Mouse (Mus musculus) forelimb bud, embryonic 11.5 days (tissue): Measurements from ENCODE around the gene 2900026A02Rik.

Source experiments
- DNase-seq: peaks from one replicate; pipeline ENCODE4 v3.0.0-alpha.2; 2012; ENCODE audit warnings: low read depth, low spot score

Gene 2900026A02Rik

GRCm38 (mm10) chr5:113175976-113176375, 45.1 kb downstream of the 2900026A02Rik start:
- DNase-seq: no peak

- DNase-seq: peak; percentile 58
Measured at GRCm38 (mm10) chr5:113174916-113175692, 45.9 kb downstream of the 2900026A02Rik start.

- peak; percentile 68 for DNase-seq
Measured at GRCm38 (mm10) chr5:113173318-113173717, 47.7 kb downstream of the 2900026A02Rik start.

GRCm38 (mm10) chr5:113171968-113172578, 49.0 kb downstream of the 2900026A02Rik start:
- DNase-seq: no peak

- no peak for DNase-seq
Measured at GRCm38 (mm10) chr5:113170064-113170754, 50.8 kb downstream of the 2900026A02Rik start.

- no peak for DNase-seq
Measured at GRCm38 (mm10) chr5:113167733-113168132, 53.3 kb downstream of the 2900026A02Rik start.

GRCm38 (mm10) chr5:113165481-113165880, 55.6 kb downstream of the 2900026A02Rik start:
- no peak for DNase-seq

GRCm38 (mm10) chr5:113164873-113165441, 56.1 kb downstream of the 2900026A02Rik start:
- peak; percentile 56 for DNase-seq

GRCm38 (mm10) chr5:113164448-113164847, 56.6 kb downstream of the 2900026A02Rik start:
- no peak for DNase-seq

- DNase-seq: no peak
Measured at GRCm38 (mm10) chr5:113163116-113163515, 57.9 kb downstream of the 2900026A02Rik start.

- no peak for DNase-seq
Measured at GRCm38 (mm10) chr5:113162699-113163098, 58.3 kb downstream of the 2900026A02Rik start.

GRCm38 (mm10) chr5:113161576-113161975, 59.5 kb downstream of the 2900026A02Rik start:
- no peak for DNase-seq

GRCm38 (mm10) chr5:113160320-113160719, 60.7 kb downstream of the 2900026A02Rik start:
- DNase-seq: no peak

- no peak for DNase-seq
Measured at GRCm38 (mm10) chr5:113158759-113159355, 62.2 kb downstream of the 2900026A02Rik start.

- no peak for DNase-seq
Measured at GRCm38 (mm10) chr5:113157588-113157987, 63.4 kb downstream of the 2900026A02Rik start.

GRCm38 (mm10) chr5:113157006-113157405, 64.0 kb downstream of the 2900026A02Rik start:
- no peak for DNase-seq

- peak; percentile 83 for DNase-seq
Measured at GRCm38 (mm10) chr5:113155133-113155532, 65.9 kb downstream of the 2900026A02Rik start.

- no peak for DNase-seq
Measured at GRCm38 (mm10) chr5:113154441-113154840, 66.6 kb downstream of the 2900026A02Rik start.

GRCm38 (mm10) chr5:113153508-113153830, 67.6 kb downstream of the 2900026A02Rik start:
- DNase-seq: no peak

- no peak for DNase-seq
Measured at GRCm38 (mm10) chr5:113152663-113153507, 68.2 kb downstream of the 2900026A02Rik start.

GRCm38 (mm10) chr5:113151554-113152103, 69.4 kb downstream of the 2900026A02Rik start:
- no peak for DNase-seq
